Mouse (Mus musculus) layer of hippocampus, adult 11-12 months (tissue): ENCODE results near the gene Ntrk3.

ENCODE experiments used
- DNase-seq: peaks from one replicate; pipeline ENCODE4 v3.0.0; 2022; ENCODE audit warnings: low spot score

Gene Ntrk3

GRCm38 (mm10) chr7:78443373-78444036 is 294.3 kb downstream of the Ntrk3 start:
- DNase-seq: no peak

DNA sequence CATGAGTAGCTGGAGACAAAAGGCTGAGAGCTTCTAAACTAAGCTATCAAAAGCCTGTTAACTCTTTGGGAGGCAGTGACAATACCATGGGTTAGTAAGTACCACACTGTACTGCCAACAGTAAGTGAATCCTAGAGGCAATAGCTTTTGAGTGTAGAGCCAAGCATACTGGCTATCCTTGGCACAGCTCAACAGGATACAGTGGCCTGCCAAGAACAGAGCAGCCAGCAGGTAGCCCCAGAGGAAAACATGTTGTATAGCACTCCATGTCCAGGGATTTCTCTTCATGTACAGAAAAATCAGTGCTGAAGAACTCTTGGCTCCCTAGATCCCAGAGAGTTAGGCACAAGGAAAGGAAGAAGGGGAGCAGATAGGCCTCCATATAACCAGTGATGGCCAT is 296.1 kb downstream of the Ntrk3 start:
- DNase-seq: no peak

DNA sequence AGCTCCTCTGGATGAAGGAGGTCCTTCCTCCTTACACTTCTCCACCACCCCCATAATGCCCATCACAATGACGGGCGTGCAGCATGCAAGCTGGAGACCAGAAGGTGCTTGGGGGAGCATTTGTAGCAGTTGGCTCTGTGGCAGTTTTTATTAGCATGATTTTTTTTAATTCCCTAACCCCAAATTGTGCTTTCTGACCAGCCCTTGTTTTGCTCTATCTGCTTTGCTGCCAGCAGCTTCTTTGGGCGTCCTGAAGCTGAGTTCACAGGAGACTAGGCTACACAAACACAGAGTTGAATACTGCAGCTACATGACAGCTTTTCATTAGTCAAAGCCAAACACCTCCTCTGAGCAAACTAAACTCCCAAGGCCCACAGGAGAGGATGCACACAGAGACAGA is 296.9 kb downstream of the Ntrk3 start:
- no peak for DNase-seq

DNA sequence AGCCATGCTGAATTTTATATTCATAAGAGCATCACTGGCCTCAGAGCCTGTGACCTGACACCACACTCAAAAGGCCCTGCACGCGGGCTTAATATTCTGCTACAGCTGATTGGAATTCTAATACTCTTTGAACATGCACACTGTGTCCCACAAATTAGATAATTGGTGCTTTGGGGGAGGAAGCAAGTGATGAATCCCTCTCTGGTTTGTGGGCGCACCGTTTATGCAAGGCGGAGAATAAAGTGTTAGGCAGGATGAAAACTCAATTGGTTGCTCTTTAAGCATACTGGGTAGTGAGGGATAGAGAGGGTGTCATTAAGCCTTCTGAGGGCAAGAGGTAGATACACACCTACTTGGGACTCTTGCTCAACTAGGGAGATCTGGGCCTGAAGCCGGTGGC is 297.3 kb downstream of the Ntrk3 start:
- no peak for DNase-seq

GRCm38 (mm10) chr7:78439361-78440120 is 298.3 kb downstream of the Ntrk3 start:
- DNase-seq: no peak

DNA sequence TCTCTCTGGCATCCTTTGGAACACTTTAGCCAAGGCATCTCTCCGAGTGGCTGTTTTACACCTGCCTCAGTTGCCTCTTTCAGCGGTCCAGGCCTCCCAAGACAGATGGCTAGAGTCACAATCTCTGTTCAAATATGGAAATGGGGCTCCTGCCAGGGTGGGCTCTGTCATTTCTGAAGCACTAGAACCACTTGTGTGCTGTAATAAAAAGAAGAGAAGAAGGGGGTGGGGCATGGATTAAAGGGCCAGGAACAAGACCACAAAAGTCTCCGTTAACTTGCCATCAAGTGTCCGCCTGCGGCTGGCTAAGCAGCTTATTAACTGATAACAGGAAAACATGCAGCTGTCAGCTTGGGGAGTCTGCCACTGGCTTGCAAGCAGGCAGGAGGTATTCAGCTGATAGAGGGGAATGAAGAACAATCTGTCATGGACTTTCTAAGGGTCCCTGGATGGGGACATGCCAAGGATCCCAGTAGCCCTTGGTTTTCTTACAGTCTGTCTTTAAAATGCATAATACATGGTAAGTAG is 304.1 kb downstream of the Ntrk3 start:
- no peak for DNase-seq

DNA sequence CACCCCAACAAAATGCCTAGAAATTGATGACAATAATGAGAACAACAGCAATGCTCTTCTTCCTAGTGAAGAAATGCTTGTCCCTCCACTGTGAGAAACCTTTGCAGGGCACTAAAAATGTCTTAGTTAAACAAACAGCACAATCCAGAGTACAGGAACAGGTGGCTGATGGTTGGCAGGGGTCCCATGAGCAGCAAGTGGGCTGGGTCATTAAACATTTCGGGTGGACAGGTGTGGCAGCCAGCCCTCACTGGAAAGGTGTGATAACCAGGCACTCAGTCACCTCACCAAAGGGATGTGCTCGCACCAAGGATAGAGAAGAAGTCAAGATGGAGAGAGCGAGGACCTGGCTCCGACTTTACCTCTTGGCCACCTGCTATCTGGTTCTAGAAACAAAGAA is 306.2 kb downstream of the Ntrk3 start:
- no peak for DNase-seq

DNA sequence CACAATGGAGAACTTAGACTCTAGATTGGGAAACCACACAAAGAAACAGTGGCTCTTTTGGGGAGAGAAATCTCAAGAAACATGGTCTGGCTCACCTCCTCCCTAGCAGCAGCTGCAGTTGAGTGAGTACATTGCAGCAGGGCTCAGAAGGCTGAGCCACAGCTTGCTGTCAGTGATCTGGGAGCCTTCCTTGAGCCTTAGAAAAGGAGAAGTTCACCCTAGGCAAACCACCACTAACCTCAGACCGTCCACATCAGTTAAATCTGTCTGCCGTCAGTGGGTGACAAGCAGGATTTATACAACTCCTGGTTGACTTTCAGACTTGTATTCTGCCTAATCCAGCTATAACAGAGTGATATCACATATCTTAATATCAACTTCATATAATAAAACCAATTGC is 325.6 kb downstream of the Ntrk3 start:
- no peak for DNase-seq

DNA sequence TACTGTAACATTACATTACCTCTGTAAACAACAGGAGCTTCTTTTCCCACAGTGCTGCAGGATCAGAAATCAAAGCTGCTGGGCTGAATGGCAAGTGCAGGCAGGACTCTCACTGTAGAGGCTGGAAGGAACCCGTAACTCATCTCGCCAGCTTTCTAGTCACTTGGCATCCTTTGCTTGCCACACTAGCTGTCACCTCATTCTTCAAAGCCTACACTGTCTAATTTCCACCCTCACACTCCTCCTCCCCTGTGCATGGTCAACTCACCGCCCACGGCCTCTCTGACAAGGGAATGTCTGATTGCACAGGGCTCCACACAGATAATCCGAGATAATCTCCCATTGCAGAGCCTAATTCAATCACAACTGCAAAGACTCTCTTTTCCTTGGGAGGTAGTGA is 327.8 kb downstream of the Ntrk3 start:
- no peak for DNase-seq

- no peak for DNase-seq
Measured at GRCm38 (mm10) chr7:78406641-78407291, 331.0 kb downstream of the Ntrk3 start.

DNA sequence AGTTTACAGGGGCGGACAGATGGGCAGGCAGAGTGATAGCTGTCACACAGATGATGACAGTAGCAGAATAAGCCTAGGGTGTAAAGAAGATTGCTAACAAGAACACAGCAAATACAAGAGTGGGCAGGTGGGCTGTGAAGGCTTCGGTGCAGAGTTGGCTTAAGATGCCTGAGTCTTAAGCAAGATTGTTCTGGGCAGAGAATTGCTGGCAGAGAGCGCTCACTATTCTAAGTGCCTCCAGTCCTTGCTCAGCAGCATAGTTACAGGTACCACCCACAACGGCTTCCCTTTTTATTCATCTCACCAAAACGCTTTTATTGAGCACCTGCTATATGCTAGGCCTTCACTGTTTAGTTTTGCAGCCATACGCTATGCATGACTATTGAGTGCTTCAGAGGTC is 333.3 kb downstream of the Ntrk3 start:
- DNase-seq: no peak

GRCm38 (mm10) chr7:78402495-78402894 is 335.3 kb downstream of the Ntrk3 start:
- DNase-seq: no peak

- DNase-seq: no peak
Measured at GRCm38 (mm10) chr7:78400219-78400618, 337.6 kb downstream of the Ntrk3 start.

DNA sequence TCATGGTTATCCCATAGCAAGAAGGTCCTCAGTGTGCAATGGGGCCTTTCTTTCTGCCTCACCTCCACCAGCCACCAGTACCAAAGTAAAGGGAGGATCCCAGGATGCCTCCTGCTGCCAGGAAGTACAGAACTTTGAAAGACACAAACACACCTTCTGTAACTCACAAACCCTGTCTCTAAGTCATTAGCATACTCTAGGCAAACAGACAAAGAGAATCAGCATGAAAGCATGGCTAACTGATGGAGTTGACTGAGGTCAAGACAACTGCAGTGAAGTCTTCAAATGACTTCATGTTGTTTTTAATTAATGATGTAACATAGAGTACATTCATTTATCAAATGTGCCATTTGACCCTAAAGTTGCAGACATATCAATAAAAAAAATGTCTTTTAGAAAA is 339.4 kb downstream of the Ntrk3 start:
- DNase-seq: no peak

DNA sequence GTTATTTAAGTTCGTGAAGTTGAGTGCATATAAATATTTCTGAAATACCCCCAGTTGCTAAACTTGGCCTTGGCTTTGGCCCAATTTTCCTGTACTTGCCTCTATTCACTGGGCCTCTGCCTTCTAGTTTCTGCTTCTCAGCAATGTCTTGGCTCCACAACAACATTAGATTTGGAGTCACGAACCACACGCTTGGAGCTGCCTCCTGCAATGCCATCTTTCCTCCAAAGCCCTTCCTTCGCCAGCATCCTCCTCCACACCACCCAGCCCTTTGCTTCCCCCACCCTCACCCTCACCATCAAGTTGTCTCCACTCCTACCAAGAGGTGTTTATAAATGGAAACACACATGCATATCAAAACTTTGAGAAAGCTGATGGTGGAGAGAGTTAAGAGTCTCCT is 340.6 kb downstream of the Ntrk3 start:
- no peak for DNase-seq

DNA sequence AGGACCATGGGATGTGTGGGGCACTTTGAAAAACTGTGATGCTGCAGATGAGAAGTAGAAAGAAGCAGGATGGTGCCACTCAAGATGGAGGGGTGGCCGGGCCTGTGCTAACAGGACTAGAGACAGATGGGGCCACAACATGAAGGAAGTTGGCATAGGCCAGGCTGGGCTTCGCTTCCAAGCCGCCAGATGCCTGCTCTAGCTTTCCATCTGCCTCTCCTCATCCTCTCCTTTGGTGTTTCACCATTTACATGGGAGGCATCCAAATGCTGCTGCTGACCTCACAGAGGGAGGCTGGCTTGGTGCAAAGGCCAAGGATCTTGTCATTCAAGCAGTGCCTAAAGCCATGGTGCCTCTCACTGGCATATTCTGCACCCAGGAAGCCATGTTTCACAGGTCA is 347.8 kb downstream of the Ntrk3 start:
- peak; percentile 77 for DNase-seq

DNA sequence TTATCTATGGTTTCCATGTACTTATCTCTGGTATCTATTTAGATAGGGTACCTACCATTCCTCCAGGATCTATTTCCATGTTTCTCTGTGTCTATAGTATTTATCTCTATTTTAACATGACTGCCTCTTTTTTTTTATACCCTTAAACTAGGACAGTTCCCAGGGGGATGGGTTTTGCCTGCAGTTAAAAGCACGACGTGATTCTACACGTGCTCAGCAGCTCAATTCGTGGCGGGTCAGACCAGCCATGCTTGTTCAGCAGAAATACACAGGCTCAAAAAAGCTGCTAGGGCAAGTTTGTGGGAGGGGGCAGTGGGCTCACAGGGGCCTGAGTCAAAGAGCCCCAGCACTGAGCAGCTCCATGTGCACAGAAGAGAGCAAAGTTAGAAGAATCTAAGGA is 349.7 kb downstream of the Ntrk3 start:
- no peak for DNase-seq

DNA sequence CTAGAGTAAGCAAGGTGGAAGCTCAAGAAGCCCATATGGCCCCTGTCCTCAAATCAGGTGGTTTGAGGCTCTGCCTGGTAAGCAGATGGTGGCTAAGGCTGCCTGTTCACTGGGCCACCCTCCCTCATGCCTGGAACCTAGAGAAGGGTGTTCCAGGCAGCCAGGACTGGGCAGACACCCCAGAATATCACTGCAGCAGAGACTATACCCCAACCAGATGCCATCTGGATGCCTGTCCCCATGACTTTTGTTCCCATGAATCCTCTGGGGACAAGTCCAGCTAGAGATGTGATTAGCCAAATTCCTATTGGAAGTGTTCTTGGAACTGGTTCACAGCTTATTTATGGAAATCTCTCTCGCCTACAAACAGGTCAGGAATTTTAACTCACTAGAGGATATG is 351.8 kb downstream of the Ntrk3 start:
- DNase-seq: peak; percentile 35

DNA sequence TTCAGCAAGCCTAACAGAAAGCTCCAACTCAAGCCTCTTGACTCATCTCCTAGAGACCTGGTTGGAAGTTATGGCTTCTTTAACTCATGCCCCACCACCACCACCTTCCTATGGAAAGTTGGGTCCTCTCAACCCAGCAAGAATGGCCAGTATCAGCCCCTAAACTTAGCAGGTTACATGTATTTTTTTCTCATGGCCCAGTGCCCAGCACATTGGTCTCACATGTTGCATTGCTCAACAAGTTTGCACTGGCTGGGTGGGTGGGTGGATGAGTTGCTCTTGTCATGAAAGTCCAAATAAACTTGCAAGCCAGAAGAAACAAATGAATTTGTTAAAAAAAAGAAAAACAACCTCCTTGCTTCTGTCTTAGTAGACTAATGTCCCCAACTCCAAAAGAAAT is 353.7 kb downstream of the Ntrk3 start:
- no peak for DNase-seq

DNA sequence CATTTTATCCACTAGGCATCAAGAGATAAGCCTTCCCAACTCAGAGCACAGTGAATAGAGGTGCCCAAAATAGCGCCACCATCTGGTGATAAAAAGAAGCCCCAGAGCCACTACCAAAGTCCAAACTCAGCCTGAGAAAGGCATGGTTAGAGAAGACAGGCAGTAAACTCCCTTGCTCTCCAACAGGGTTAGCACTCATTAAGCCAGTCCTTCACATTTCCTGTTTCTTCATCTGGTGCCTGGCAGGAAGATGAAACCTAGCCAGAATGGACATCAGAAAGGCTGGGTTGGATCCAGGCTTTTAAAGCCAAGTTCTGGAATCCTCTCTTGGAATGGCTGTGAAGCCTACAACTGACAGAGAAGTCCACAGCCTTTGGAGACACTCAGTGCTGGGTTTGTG is 355.7 kb downstream of the Ntrk3 start:
- no peak for DNase-seq

GRCm38 (mm10) chr7:78379784-78380183 is 358.0 kb downstream of the Ntrk3 start:
- DNase-seq: no peak

- no peak for DNase-seq
Measured at GRCm38 (mm10) chr7:78378306-78378705, 359.5 kb downstream of the Ntrk3 start.

GRCm38 (mm10) chr7:78376875-78377274 is 360.9 kb downstream of the Ntrk3 start:
- DNase-seq: no peak
